Mouse (Mus musculus) ovary, postnatal 36 days (tissue): ENCODE data around the gene Cops6.

Experiments
- DNase-seq: peaks from one replicate; pipeline ENCODE4 v3.0.0; 2022; ENCODE audit warnings: low spot score, mixed read lengths

The Cops6 gene

DNA sequence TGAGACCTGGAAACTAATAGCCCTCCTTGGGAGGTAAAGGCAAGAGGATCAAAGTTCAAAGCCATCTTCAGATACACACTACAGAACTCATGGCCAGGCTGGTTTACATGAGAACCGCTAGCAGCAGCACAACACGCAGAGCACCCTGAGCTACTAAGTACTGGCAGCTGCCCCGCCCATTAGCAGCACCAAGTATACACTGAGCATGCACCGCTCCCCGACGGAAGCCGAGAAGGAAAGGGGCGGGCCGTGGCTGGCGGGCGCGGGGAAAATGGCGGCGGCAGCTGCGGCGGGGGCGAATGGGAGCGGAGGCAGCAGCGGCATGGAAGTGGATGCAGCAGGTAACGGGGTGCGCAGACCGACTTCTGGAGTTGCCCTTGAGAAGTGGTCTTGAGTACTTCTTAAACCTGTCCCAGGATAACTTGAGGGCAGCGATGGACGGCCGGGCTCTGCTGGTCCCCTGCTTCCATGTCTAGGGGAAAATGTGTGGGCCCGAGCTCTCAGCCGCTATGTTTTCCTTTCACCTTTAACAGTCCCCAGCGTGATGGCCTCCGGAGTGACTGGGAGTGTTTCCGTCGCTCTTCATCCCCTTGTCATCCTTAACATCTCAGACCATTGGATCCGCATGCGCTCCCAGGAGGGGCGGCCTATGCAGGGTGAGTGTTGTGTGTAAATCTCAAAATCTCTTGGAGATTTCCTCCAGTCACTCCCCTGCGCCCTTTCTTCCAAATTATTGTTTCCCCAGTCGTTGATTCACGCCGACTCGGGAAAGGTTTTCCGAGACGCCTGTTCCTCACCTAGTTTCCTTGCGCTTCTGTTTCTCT is at the start of gene Cops6:
Cops6 (plus strand) TSS at position 230 of the 824 bp plus-strand sequence.
- DNase-seq = peak; percentile 93

GRCm38 (mm10) chr5:138116255-138117198 is 44.3 kb upstream of the Cops6 start, which contains the start of gene Zscan21:
Gene Zscan21, plus strand, starts transcription at chr5:138116903.
- peak; percentile 87 for DNase-seq

- no peak for DNase-seq
These were observed 43.5 kb upstream of the Cops6 start for GRCm38 (mm10) chr5:138117199-138118015.

DNA sequence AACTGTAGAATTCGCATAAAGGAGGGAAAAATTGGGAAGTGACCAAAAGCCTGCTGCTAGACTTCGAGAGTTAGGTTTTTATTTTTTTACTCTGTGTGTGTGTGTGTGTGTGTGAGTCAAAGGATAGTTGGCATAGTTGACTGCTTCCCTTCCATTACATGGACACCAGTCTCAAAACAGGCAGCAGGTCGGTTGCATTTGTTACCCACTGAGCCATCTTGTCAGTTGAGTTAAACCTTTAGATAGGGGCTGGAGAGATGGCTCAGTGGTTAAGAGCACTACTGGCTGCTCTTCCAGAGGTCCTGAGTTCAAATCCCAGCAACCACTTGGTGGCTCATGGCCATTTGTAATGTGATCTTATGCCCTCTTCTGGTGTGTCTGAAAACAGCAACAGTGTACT is 42.8 kb upstream of the Cops6 start:
- no peak for DNase-seq

- no peak for DNase-seq
These were observed 28.3 kb upstream of the Cops6 start for GRCm38 (mm10) chr5:138132425-138133064.

DNA sequence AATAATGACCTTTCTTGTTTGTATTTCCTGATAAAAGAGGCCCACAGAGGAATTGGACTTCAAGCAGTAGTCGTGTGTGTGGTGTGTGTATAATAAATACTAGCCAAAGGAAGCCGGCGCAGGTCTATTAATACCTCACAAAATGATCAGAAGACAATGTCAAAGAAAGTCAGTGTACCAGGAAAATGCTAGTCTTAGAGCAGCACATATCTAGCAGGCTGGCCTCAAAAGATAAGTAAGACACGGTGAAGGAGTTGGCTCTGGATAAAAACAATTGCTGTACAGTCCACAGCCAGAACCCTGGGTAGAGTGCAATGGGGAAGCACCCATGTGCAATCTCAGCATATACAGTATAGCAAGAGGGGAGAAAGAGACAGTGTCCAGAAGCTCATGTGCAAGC is 23.6 kb upstream of the Cops6 start:
- DNase-seq = no peak

DNA sequence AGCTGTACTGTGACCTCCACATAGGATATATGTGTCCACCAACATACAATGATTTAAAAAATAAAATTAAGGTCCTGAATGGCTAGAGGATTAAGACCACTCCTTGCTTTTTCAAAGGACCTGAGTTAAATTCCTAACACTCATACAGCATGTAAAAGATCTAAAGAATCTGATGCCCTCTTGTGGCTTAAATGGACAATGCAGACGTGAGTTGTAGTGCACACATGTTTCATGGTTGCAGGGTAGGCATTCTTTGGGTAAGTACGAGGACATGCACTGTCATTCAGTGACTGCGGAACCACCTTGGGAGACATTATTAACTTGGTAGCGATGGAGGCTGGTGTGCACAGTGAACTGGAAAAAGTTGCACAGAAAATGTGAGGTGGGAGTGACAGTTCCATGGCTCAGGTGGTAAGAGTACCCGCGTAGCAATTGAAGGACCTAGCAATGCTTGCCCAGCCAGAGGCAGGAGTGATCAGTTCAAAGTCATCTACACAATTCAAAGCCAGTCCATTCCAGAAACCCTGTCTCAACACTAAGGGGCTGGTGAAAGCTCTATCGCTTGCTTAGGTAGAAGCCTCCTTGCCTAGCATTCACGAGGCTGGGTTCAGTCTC is 22.8 kb upstream of the Cops6 start:
- DNase-seq = no peak

GRCm38 (mm10) chr5:138138585-138138984 is 22.3 kb upstream of the Cops6 start:
- no peak for DNase-seq

- DNase-seq = no peak
These were observed 6.5 kb upstream of the Cops6 start for GRCm38 (mm10) chr5:138154390-138154789.

- DNase-seq = peak; percentile 81
These were observed 5.4 kb upstream of the Cops6 start, which contains the start of gene Zfp113 for GRCm38 (mm10) chr5:138155443-138155976. Gene Zfp113, minus strand, starts transcription at chr5:138155744.

DNA sequence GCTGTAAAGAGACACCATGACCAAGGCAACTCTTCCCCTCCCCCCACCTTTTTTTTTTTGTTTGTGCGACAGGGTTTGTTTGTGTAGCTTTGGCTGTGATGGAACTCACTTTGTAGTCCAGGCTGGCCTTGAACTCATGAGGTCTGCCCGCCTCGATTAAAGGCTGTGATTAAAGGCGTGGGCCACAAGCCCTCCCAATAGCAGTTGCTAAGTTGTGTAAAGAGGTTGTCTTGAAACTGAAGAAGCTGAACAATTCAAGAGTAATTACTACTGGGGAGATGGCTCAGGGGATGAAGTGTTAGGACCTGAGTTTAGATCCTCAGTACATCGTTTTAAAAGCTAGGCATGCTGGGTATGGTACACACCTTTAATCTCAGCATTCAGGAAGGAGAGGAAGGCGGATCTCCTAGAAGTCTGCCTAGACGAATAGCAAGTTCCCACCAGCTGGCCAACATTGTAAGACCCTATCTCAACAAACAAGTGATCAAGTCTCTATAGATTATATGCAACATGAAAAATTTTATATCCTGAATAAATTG is 578 bp upstream of the Cops6 start:
- DNase-seq = no peak

DNA sequence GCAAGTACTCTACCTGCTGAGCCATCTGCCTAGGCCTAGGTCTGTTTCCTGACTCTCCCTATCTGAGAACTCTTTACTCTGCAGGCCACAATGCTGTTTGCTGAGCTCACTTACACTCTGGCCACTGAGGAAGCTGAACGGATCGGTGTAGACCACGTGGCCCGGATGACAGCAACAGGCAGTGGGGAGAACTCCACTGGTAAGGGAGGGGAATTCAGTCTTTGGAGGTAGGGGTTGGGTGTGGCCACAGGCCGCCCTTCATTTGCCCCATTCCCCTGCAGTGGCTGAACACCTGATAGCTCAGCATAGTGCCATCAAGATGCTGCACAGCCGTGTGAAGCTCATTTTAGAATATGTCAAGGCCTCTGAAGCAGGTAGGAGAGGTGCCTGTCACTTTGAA is 2.2 kb downstream of the Cops6 start:
- DNase-seq = no peak

DNA sequence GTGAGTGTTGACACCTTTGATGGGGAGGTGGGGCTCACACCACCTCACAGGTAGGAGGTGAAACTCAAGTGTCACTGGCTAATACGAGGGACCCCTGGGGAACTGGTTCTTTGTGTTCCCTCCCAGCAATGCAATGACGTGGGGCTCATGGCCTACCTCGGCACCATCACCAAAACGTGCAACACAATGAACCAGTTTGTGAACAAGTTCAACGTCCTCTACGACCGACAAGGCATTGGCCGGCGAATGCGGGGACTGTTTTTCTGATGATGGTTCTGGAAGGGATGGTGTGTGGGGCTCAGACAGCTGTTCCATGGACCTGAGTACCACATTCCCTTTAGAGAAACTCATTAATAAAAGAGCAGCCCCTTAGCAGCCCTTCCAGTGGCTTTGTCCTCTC is 2.7 kb downstream of the Cops6 start:
- no peak for DNase-seq

- DNase-seq = no peak
These were observed 4.7 kb downstream of the Cops6 start for GRCm38 (mm10) chr5:138165594-138165993.

DNA sequence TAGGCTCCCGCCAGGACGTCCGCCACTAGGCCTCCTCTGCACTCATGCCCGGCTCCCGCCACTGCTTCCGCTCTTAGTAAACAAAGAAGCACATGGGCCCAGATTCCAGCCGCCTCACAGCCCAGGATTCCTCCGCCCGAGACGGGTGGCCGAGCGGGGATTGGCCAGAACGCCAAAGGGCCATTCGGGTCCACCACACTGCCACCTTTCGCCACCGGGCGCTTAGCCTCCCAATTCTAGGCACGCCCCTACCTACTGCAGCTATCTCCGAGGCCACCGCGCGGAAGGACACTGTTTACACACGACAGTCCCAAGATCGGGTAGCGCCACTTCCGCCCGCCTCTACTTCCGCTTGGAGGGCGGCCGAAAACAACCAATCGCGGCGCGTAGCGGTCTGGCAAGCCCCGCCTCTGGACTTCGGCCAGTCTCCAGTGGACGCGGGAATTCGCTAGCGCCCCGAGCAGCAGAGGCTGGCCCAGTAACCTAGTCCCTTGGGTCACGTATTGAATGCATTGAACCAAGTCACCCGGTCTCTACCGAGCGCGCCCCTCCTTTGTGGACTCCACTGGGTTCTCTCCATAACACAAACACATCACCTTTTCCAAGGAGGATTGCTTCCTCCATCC is 10.2 kb downstream of the Cops6 start:
- peak; percentile 96 for DNase-seq

DNA sequence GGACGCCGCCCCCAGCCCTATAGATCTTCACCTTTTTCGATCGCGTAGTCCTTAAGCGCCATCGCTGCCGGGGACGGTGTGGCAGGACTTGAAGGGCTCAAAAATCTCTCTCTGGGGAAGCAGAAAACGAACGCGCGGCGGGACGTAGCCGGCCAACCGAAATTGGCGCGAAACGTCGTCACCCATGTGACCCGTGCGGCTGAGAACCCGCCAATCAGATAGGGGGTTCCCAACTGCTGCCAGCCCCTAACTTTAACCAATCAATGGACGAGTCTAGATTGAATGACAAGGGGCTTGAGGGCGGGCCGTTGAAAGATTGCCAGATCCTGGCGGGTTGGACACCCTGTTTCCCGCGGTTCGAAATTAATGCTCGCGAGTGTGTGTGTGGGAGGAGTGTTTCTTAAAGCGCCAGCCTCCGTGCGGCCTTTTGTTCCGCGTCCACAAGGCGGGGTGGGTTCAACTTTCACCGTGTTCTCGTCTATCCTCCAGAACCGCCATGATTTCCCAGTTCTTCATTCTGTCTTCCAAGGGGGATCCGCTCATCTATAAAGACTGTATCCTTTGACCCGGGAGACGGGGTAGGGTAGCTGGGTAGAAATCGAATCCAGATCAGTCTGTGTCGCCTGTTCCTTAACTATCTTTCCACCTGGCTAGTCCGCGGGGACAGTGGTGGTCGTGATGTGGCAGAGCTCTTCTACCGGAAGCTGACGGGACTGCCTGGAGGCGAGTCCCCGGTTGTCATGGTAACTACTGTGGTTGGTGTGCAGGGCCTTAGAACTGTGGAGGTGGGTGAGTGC is 11.0 kb downstream of the Cops6 start, which contains the start of the genes Ap4m1 and Mcm7:
Ap4m1 (plus strand) TSS at position 308 of the 797 bp plus-strand sequence.
Mcm7 (minus strand) TSS at position 728 of the 797 bp plus-strand sequence.
- peak; percentile 95 for DNase-seq

DNA sequence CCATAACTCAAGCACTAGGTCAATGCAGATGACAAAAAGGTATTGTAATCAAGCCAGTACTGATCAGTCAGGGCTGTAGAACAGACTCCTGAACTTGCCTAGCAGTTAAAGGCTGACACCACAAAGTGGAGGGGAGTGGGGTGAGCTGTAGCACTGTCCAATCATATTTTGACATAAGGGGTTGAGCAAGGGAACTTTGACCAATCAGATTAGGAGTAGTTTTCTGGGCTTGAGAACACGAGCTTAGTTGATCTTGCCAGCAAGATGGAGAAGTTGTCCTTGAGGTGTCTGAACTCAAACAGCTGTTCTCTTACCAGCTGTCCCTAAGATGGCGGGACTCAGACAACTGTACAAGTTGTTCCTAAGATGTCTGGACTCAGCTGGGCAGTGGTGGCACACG is 12.3 kb downstream of the Cops6 start:
- no peak for DNase-seq

GRCm38 (mm10) chr5:138186950-138187638 is 26.2 kb downstream of the Cops6 start, which contains the start of the genes Taf6 and Cnpy4:
Gene Taf6, minus strand, starts transcription at chr5:138187451.
Gene Cnpy4, plus strand, starts transcription at chr5:138187485.
- peak; percentile 80 for DNase-seq
